Mouse (Mus musculus): ENCODE results near the gene Zbtb24. TPM values are rescaled to one million over a fixed set of nuclear protein-coding genes. Genes with fewer than 3 reads are reported as not detected.
"Not testable (repeated sequence)": the region's sequence is repeated elsewhere in the genome, so short reads cannot be mapped to it uniquely, and the experiment has no call there.

Gene Zbtb24
- total and polyA plus RNA-seq, 3 experiments: 6.0 to 7.9 (median 6.9) TPM

DNA sequence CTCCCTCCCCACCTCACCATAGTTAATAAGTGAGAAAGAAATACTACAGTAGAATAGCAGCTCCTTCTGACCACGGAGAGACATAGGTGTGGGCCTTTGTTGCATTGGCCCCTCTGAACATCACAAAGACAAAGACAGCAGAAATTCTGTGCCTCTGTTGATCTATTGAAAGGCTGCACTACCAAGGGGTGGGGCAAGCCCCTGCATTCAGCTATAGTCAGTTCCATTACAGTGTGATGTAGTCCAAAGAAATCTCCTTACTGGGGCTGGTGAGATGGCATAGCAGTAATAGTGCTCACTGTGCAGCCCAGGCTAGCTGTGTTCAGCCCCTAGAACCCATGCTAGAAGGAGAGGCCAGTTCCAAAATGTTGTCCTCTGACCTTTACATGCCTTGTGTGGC lies 54.8 kb downstream of the Zbtb24 start:
- intact Hi-C loops (cut with DNase I): loop anchor here (5.0 to 10.0 kb wide), 2 partner anchors 70 to 503 kb away; no protein-coding TSS in a partner anchor
- no peak for TF ChIP-seq EP300 (IDR thresholded peaks at IDR 0.05; ENCODE audit: insufficient read depth, low read depth, low read length)
- TF ChIP-seq POLR2A (IDR thresholded peaks at IDR 0.05; ENCODE audit: insufficient read depth, low read depth, low read length): no peak
- TF ChIP-seq CTCF (IDR thresholded peaks at IDR 0.05): no peak
- Histone ChIP-seq H3K27me3 (ENCODE audit: control insufficient read depth, insufficient read depth, low read length) (no peaks in the 10 kb centered on the region), H3K4me3 (no peak overlapping the region), H3K4me1 (ENCODE audit: control insufficient read depth, insufficient read depth, low read length) (no peaks in the 10 kb centered on the region; the same call in 1 of the 2 replicates), H3K27ac (no peak overlapping the region), H3K36me3 (ENCODE audit: control insufficient read depth, insufficient read depth, low read length) (no peaks in the 10 kb centered on the region), H3K9ac (ENCODE audit: low read depth, low read length) (no peak overlapping the region), H3K79me2 (replicated peaks; ENCODE audit: control insufficient read depth, insufficient read depth, low read length) (no peaks in the 10 kb centered on the region)
- DNase-seq: no peak
- WGBS: 100% methylated on average over 1 of the region's 1 CpGs

GRCm38 (mm10) chr10:41505446-41505845 lies 55.3 kb downstream of the Zbtb24 start:
- TF ChIP-seq CTCF (IDR thresholded peaks at IDR 0.05) (peak; percentile 87), EP300 (IDR thresholded peaks at IDR 0.05; ENCODE audit: insufficient read depth, low read depth, low read length) (peak; percentile 78; the same call in 1 of the 2 replicates)
- not testable (repeated sequence) for H3K27ac ChIP-seq; H3K9ac ChIP-seq (ENCODE audit: low read depth, low read length); H3K36me3 ChIP-seq (ENCODE audit: control insufficient read depth, insufficient read depth, low read length); H3K79me2 ChIP-seq (replicated peaks; ENCODE audit: control insufficient read depth, insufficient read depth, low read length); H3K27me3 ChIP-seq (ENCODE audit: control insufficient read depth, insufficient read depth, low read length); H3K4me3 ChIP-seq; H3K4me1 ChIP-seq (ENCODE audit: control insufficient read depth, insufficient read depth, low read length)
- WGBS: 1% methylated on average over 3 of the region's 3 CpGs
- intact Hi-C loops (cut with DNase I): loop anchor here (5.0 to 10.0 kb wide), 2 partner anchors 71 to 503 kb away; no protein-coding TSS in a partner anchor
- peak; percentile 48 to 67 for DNase-seq

DNA sequence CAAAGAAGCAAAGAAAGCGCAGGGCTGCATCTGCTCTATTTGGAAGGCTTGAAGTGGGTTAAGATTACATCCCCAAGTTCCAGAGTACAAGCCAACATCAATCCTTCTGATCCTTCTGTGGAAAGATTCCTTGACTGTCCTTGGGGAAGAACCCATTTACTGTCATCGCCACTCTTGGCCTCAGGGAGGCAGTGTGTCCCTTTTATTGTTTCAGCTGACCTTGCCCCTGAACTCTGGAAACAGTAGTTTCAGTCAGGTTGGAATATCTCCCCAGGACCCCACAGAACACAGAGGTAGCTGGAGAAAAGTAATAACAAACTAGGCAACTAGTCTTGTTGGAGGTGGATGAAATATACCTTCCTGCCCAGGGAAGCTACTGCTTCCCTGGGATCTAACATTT lies 59.0 kb downstream of the Zbtb24 start:
- no peak overlapping the region for H3K27ac ChIP-seq

GRCm38 (mm10) chr10:41514301-41514700 lies 64.1 kb downstream of the Zbtb24 start:
- H3K9ac ChIP-seq (ENCODE audit: low read depth, low read length): no peak overlapping the region
- TF ChIP-seq POLR2A (IDR thresholded peaks at IDR 0.05; ENCODE audit: insufficient read depth, low read depth, low read length) (no peak), EP300 (IDR thresholded peaks at IDR 0.05; ENCODE audit: insufficient read depth, low read depth, low read length) (no peak), CTCF (IDR thresholded peaks at IDR 0.05) (no peak)
- H3K27ac ChIP-seq: no peak overlapping the region
- 62% methylated on average over 4 of the region's 4 CpGs for WGBS
- H3K36me3 ChIP-seq (ENCODE audit: control insufficient read depth, insufficient read depth, low read length): no peaks in the 10 kb centered on the region
- H3K4me1 ChIP-seq (ENCODE audit: control insufficient read depth, insufficient read depth, low read length): no peaks in the 10 kb centered on the region
- no peak overlapping the region for H3K4me3 ChIP-seq
- DNase-seq: peak in 1 of 2 experiments; percentile 26
- no peaks in the 10 kb centered on the region for H3K79me2 ChIP-seq (replicated peaks; ENCODE audit: control insufficient read depth, insufficient read depth, low read length)
- intact Hi-C loops (cut with DNase I): no loop called here
- no peaks in the 10 kb centered on the region for H3K27me3 ChIP-seq (ENCODE audit: control insufficient read depth, insufficient read depth, low read length)

More for the DNA sequence above, 59.0 kb downstream of the Zbtb24 start:
- Histone ChIP-seq H3K79me2 (replicated peaks; ENCODE audit: control insufficient read depth, insufficient read depth, low read length) (no peaks in the 10 kb centered on the region), H3K4me1 (ENCODE audit: control insufficient read depth, insufficient read depth, low read length) (no peaks in the 10 kb centered on the region), H3K9ac (ENCODE audit: low read depth, low read length) (no peak overlapping the region), H3K36me3 (ENCODE audit: control insufficient read depth, insufficient read depth, low read length) (no peaks in the 10 kb centered on the region), H3K27me3 (ENCODE audit: control insufficient read depth, insufficient read depth, low read length) (no peaks in the 10 kb centered on the region), H3K4me3 (no peak overlapping the region)
- intact Hi-C loops (cut with DNase I): loop anchor here (2.0 to 10.0 kb wide), 3 partner anchors 74 to 507 kb away; no protein-coding TSS in a partner anchor
- TF ChIP-seq CTCF (IDR thresholded peaks at IDR 0.05): peak; percentile 69
- no peak for TF ChIP-seq EP300 (IDR thresholded peaks at IDR 0.05; ENCODE audit: insufficient read depth, low read depth, low read length)
- 31% methylated on average over 2 of the region's 2 CpGs for WGBS
- DNase-seq: peak in 1 of 2 experiments; percentile 34

GRCm38 (mm10) chr10:41514921-41515320 lies 64.7 kb downstream of the Zbtb24 start:
- Histone ChIP-seq H3K9ac (ENCODE audit: low read depth, low read length) (no peak overlapping the region), H3K36me3 (ENCODE audit: control insufficient read depth, insufficient read depth, low read length) (no peaks in the 10 kb centered on the region), H3K27ac (no peak overlapping the region), H3K27me3 (ENCODE audit: control insufficient read depth, insufficient read depth, low read length) (no peaks in the 10 kb centered on the region), H3K4me1 (ENCODE audit: control insufficient read depth, insufficient read depth, low read length) (no peaks in the 10 kb centered on the region), H3K4me3 (no peak overlapping the region), H3K79me2 (replicated peaks; ENCODE audit: control insufficient read depth, insufficient read depth, low read length) (no peaks in the 10 kb centered on the region)
- intact Hi-C loops (cut with DNase I): loop anchor here (5.0 kb wide), 2 partner anchors 213 to 782 kb away; partner anchors contain the start of genes Ak9 and Fig4
- DNase-seq: no peak
- TF ChIP-seq EP300 (IDR thresholded peaks at IDR 0.05; ENCODE audit: insufficient read depth, low read depth, low read length): no peak
- no peak for TF ChIP-seq CTCF (IDR thresholded peaks at IDR 0.05)
- no peak for TF ChIP-seq POLR2A (IDR thresholded peaks at IDR 0.05; ENCODE audit: insufficient read depth, low read depth, low read length)

Other genes with a start within 250 kb of the Zbtb24 start
- 10 to 100 TPM; 22.1 to 25.6 TPM for gene Fig4, start 147.1 kb upstream of the Zbtb24 start, total RNA-seq (2021)
- 17.8 and 25.7 TPM in 2 replicates for gene Fig4, start 147.1 kb upstream of the Zbtb24 start, polyA plus RNA-seq (2012; rRNA removed)
- gene Ak9, start 146.4 kb upstream of the Zbtb24 start, total RNA-seq (2021): not detected
- gene Ak9, start 146.4 kb upstream of the Zbtb24 start, polyA plus RNA-seq (2012; rRNA removed): 0.06 TPM in 1 of 2 replicates, not detected in the other
- 10 to 100 TPM in 1 of 2 experiments, 1 to 10 TPM in 1; 9.6 to 11.0 TPM for gene Mical1, start 25.9 kb downstream of the Zbtb24 start, total RNA-seq (2021)
- gene Mical1, start 25.9 kb downstream of the Zbtb24 start, polyA plus RNA-seq (2012; rRNA removed): 18.5 and 20.3 TPM in 2 replicates
- 10 to 100 TPM; 31.8 to 36.2 TPM for gene Smpd2, start 40.0 kb downstream of the Zbtb24 start, total RNA-seq (2021)
- gene Smpd2, start 40.0 kb downstream of the Zbtb24 start, polyA plus RNA-seq (2012; rRNA removed): 60.2 and 60.8 TPM in 2 replicates
- gene Ppil6, start 40.1 kb downstream of the Zbtb24 start, total RNA-seq (2021): 1 to 10 TPM in 1 of 2 experiments, under 1 TPM in 1; 0.84 to 1.7 TPM
- gene Ppil6, start 40.1 kb downstream of the Zbtb24 start, polyA plus RNA-seq (2012; rRNA removed): 0.59 and 1.2 TPM in 2 replicates
- 100 to 1,000 TPM; 137 to 151 TPM for gene Cd164, start 69.0 kb downstream of the Zbtb24 start, total RNA-seq (2021)
- gene Cd164, start 69.0 kb downstream of the Zbtb24 start, polyA plus RNA-seq (2012; rRNA removed): 131 and 193 TPM in 2 replicates